Mouse (Mus musculus): Measurements from ENCODE around the gene Bbs2. TPM values are rescaled to one million over a fixed set of nuclear protein-coding genes. Genes with fewer than 3 reads are reported as not detected.

Gene Bbs2
- polyA plus RNA-seq, 1 experiment from 2014 or later, result 12.3 TPM

DNA sequence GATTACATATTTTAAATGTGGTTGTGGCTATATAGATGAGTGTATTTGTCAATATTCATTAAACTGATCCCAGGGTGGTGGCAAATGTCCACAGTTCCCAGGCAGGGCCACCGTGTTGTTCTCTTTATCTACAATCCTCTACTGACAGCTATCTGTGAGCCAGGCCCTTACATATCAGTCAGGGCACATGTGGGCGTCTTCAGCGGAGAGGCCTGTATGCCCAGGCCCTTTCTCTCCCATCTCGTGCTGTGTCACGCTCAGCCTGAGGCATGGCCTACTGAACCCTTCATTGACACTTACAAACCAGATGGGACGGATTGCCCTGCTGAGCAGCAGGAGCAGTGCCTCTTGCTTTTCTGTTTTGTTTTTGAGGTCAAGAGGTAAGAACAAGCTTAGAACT lies 10.7 kb upstream of the Bbs2 start:
- H3K4me1 ChIP-seq (ENCODE audit: control insufficient read depth, insufficient read depth, low read length), result no peaks in the 10 kb centered on the region
- 74% methylated on average over 6 of the region's 6 CpGs for WGBS
- no peaks in the 10 kb centered on the region for H3K27me3 ChIP-seq (ENCODE audit: control insufficient read depth, insufficient read depth, low read length)
- no peak overlapping the region for H3K27ac ChIP-seq (ENCODE audit: low read length)
- no peak overlapping the region for H3K4me3 ChIP-seq (replicated peaks; ENCODE audit: low read length)
- H3K36me3 ChIP-seq (ENCODE audit: control insufficient read depth, insufficient read depth, low read length), result no peaks in the 10 kb centered on the region
- H3K4me2 ChIP-seq (ENCODE audit: low read depth, low read length), result no peak overlapping the region
- H3K9ac ChIP-seq (ENCODE audit: low read length), result no peak overlapping the region
- no peak; the same call in 1 of the 2 replicates for ATAC-seq (ENCODE audit: insufficient read depth, low FRiP score)
- no peaks in the 10 kb centered on the region for H3K9me3 ChIP-seq (replicated peaks; ENCODE audit: control insufficient read depth, low read length)

DNA sequence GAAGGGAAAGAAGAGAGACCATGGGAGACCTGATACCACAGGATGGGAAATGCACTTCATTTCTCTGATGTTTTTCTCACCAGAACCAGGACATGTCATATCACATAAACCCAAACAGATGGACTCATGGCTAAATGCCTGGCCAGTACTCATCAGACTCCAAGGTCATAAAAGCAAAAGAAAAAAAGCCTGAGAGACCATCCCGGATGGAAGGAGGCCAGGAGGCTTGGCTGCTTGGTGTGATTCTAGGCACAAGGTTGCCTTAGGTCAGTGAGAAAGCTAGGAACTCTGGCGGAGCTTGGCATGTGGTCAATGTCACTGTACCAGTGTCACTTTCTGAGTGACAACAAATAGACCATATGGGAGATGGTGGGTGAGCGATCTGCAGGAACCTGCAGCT lies 9.1 kb upstream of the Bbs2 start:
- H3K4me2 ChIP-seq (ENCODE audit: low read depth, low read length), result no peak overlapping the region
- 64% methylated on average over 3 of the region's 3 CpGs for WGBS
- no peaks in the 10 kb centered on the region for H3K4me1 ChIP-seq (ENCODE audit: control insufficient read depth, insufficient read depth, low read length)
- no peak for ATAC-seq (ENCODE audit: insufficient read depth, low FRiP score)
- no peaks in the 10 kb centered on the region for H3K36me3 ChIP-seq (ENCODE audit: control insufficient read depth, insufficient read depth, low read length)
- H3K9ac ChIP-seq (ENCODE audit: low read length), result no peak overlapping the region
- no peaks in the 10 kb centered on the region for H3K9me3 ChIP-seq (replicated peaks; ENCODE audit: control insufficient read depth, low read length)
- H3K27me3 ChIP-seq (ENCODE audit: control insufficient read depth, insufficient read depth, low read length), result no peaks in the 10 kb centered on the region
- no peak overlapping the region for H3K4me3 ChIP-seq (replicated peaks; ENCODE audit: low read length)
- no peak overlapping the region for H3K27ac ChIP-seq (ENCODE audit: low read length)

DNA sequence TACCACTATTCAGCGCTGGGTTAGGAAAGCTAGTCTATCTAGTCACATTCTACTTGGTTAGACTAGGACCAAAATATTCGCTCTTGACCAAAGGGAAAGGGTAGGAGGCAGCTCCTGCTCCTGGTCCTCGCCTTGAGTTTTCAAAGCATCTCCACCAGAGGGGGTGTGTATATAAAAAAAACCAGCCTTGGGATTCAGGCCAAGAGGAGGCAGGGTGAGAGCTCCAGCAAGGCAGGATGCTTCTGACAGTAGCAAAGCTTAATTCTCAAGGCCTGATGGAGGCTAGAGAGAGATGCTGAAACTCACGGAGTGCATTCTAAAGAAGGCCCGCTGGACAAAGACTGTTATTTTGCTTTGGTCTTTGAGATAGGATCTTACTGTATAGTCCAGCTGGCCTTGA lies 5.4 kb upstream of the Bbs2 start:
- Histone ChIP-seq H3K27me3 (ENCODE audit: control insufficient read depth, insufficient read depth, low read length) (no peaks in the 10 kb centered on the region), H3K9me3 (replicated peaks; ENCODE audit: control insufficient read depth, low read length) (no peaks in the 10 kb centered on the region), H3K4me3 (replicated peaks; ENCODE audit: low read length) (no peak overlapping the region), H3K9ac (ENCODE audit: low read length) (no peak overlapping the region), H3K36me3 (ENCODE audit: control insufficient read depth, insufficient read depth, low read length) (no peaks in the 10 kb centered on the region), H3K4me1 (ENCODE audit: control insufficient read depth, insufficient read depth, low read length) (no peaks in the 10 kb centered on the region), H3K27ac (ENCODE audit: low read length) (no peak overlapping the region), H3K4me2 (ENCODE audit: low read depth, low read length) (no peak overlapping the region)
- ATAC-seq (ENCODE audit: insufficient read depth, low FRiP score), result no peak
- WGBS, result 47% methylated on average over 5 of the region's 5 CpGs

DNA sequence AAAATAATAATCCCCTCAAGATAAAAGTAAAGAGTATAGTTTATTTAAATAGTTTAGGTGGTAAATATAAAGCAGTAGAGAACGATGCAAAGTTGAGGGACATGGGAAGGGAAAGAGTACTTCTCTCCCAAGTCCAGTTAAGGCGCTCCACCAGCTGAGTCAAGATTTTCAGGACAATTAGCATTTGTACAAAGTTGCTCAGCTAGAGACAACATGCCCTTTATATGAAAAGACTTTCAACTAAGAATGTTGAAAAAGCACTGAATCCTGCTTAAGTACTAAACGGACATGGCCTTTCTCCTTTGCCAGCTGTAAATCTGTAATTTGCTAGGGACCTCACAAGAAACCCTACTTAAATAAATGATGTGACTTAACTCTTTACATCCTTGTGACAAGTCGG lies 268 bp upstream of the Bbs2 start:
- Histone ChIP-seq H3K4me1 (ENCODE audit: control insufficient read depth, insufficient read depth, low read length) (no peaks in the 10 kb centered on the region), H3K27me3 (ENCODE audit: control insufficient read depth, insufficient read depth, low read length) (no peaks in the 10 kb centered on the region), H3K4me3 (replicated peaks; ENCODE audit: low read length) (peak overlapping the region; percentile 76), H3K27ac (ENCODE audit: low read length) (peak overlapping the region; percentile 95), H3K4me2 (ENCODE audit: low read depth, low read length) (peak overlapping the region; percentile 72), H3K9me3 (replicated peaks; ENCODE audit: control insufficient read depth, low read length) (no peaks in the 10 kb centered on the region), H3K9ac (ENCODE audit: low read length) (peak overlapping the region; percentile 81), H3K36me3 (ENCODE audit: control insufficient read depth, insufficient read depth, low read length) (no peaks in the 10 kb centered on the region)
- ATAC-seq (ENCODE audit: insufficient read depth, low FRiP score), result no peak
- 33% methylated on average over 4 of the region's 4 CpGs for whole genome bisulfite sequencing

DNA sequence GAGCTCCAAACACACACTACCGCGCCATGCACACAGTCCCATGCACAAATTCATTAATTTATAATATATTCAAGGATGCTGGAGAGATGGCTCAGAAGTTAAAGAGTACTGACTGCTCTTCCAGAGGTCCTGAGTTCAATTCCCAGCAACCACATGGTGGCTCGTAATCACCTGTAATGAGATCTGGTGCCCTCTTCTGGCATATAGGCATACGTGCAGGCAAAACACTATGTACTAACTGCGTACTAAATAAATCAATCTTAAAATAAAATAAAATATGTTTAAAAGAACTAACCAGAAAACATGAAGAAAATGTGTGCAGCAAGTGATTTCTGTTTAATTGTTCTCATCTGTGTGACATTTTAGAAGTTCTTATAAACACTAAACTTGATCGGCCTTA lies 4.4 kb downstream of the Bbs2 start:
- no peaks in the 10 kb centered on the region for H3K36me3 ChIP-seq (ENCODE audit: control insufficient read depth, insufficient read depth, low read length)
- H3K4me1 ChIP-seq (ENCODE audit: control insufficient read depth, insufficient read depth, low read length), result no peaks in the 10 kb centered on the region
- no peaks in the 10 kb centered on the region for H3K9me3 ChIP-seq (replicated peaks; ENCODE audit: control insufficient read depth, low read length)
- ATAC-seq (ENCODE audit: insufficient read depth, low FRiP score), result no peak
- 82% methylated on average over 6 of the region's 6 CpGs for WGBS
- H3K4me2 ChIP-seq (ENCODE audit: low read depth, low read length), result no peak overlapping the region
- H3K9ac ChIP-seq (ENCODE audit: low read length), result no peak overlapping the region
- H3K27ac ChIP-seq (ENCODE audit: low read length), result no peak overlapping the region
- no peaks in the 10 kb centered on the region for H3K27me3 ChIP-seq (ENCODE audit: control insufficient read depth, insufficient read depth, low read length)
- H3K4me3 ChIP-seq (replicated peaks; ENCODE audit: low read length), result no peak overlapping the region

DNA sequence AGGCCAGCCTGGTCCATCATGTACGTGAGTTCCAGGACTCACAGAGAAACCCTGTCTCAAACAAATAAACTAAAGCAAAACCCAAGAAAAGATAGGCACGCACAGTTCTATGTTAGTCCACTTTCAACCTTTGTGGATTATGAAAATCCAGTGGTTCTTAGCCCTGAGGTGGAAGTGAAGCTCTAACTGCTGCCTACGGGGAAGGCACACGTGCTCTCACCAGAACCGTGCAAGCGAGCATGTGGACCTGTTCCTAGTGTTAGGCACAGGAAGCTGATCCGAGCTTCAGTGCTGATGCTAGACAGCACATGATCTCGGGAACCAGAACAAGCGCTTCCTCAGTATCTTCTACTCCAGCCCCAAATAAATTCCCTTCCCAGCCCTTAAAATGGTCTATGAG lies 5.9 kb downstream of the Bbs2 start:
- Histone ChIP-seq H3K4me3 (replicated peaks; ENCODE audit: low read length) (no peak overlapping the region), H3K9me3 (replicated peaks; ENCODE audit: control insufficient read depth, low read length) (no peaks in the 10 kb centered on the region), H3K4me1 (ENCODE audit: control insufficient read depth, insufficient read depth, low read length) (no peaks in the 10 kb centered on the region), H3K9ac (ENCODE audit: low read length) (no peak overlapping the region), H3K27me3 (ENCODE audit: control insufficient read depth, insufficient read depth, low read length) (no peaks in the 10 kb centered on the region), H3K4me2 (ENCODE audit: low read depth, low read length) (no peak overlapping the region), H3K36me3 (ENCODE audit: control insufficient read depth, insufficient read depth, low read length) (no peaks in the 10 kb centered on the region), H3K27ac (ENCODE audit: low read length) (no peak overlapping the region)
- ATAC-seq (ENCODE audit: insufficient read depth, low FRiP score), result no peak
- 80% methylated on average over 9 of the region's 9 CpGs for WGBS

DNA sequence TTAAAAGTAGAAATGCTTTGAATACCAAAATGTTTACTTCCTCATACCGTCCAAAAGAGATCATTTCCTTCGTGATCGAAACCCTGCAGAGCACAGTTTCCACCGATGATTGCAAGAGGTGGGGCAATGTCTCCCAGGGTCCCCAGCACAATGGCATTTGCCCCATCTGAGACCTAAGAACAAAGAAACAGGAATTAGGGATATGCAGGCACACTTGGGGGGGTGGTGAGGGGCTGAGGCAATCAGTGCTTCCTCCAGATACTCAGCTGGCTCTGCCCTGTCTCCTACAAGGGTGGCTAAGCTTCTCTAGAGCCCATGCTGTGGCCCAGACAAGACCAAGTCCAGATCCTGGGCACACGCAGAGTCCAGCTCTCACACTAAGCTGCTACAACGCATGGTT lies 9.0 kb downstream of the Bbs2 start:
- H3K27ac ChIP-seq (ENCODE audit: low read length), result no peak overlapping the region
- no peak for ATAC-seq (ENCODE audit: insufficient read depth, low FRiP score)
- no peak overlapping the region for H3K4me3 ChIP-seq (replicated peaks; ENCODE audit: low read length)
- no peaks in the 10 kb centered on the region for H3K27me3 ChIP-seq (ENCODE audit: control insufficient read depth, insufficient read depth, low read length)
- no peaks in the 10 kb centered on the region for H3K9me3 ChIP-seq (replicated peaks; ENCODE audit: control insufficient read depth, low read length)
- 67% methylated on average over 6 of the region's 6 CpGs for WGBS
- H3K4me2 ChIP-seq (ENCODE audit: low read depth, low read length), result no peak overlapping the region
- no peaks in the 10 kb centered on the region for H3K4me1 ChIP-seq (ENCODE audit: control insufficient read depth, insufficient read depth, low read length)
- H3K9ac ChIP-seq (ENCODE audit: low read length), result no peak overlapping the region
- no peaks in the 10 kb centered on the region for H3K36me3 ChIP-seq (ENCODE audit: control insufficient read depth, insufficient read depth, low read length)

DNA sequence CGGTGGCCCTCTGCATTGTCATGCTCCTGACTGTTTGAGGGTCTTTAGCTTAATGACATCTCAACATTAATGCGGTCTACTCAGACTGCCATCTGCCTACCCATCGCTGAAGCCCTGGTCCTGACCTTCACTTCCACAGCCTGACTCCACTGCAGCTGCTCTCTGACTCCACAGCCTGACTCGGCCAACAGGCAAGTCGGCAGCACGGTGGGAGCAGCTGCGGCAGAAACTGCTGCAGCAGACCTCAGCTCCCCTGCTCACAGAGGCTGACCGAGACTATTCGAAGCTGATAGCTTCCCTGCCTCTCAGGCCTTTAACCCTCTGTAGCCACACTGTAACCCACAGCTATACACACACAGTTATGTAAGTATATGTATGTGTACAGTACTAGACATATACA lies 10.8 kb downstream of the Bbs2 start:
- Histone ChIP-seq H3K4me1 (ENCODE audit: control insufficient read depth, insufficient read depth, low read length) (no peaks in the 10 kb centered on the region), H3K9me3 (replicated peaks; ENCODE audit: control insufficient read depth, low read length) (no peaks in the 10 kb centered on the region), H3K27me3 (ENCODE audit: control insufficient read depth, insufficient read depth, low read length) (no peaks in the 10 kb centered on the region), H3K27ac (ENCODE audit: low read length) (no peak overlapping the region), H3K4me3 (replicated peaks; ENCODE audit: low read length) (no peak overlapping the region), H3K9ac (ENCODE audit: low read length) (no peak overlapping the region), H3K4me2 (ENCODE audit: low read depth, low read length) (no peak overlapping the region), H3K36me3 (ENCODE audit: control insufficient read depth, insufficient read depth, low read length) (no peaks in the 10 kb centered on the region)
- 87% methylated on average over 9 of the region's 9 CpGs for WGBS
- ATAC-seq (ENCODE audit: insufficient read depth, low FRiP score), result no peak

DNA sequence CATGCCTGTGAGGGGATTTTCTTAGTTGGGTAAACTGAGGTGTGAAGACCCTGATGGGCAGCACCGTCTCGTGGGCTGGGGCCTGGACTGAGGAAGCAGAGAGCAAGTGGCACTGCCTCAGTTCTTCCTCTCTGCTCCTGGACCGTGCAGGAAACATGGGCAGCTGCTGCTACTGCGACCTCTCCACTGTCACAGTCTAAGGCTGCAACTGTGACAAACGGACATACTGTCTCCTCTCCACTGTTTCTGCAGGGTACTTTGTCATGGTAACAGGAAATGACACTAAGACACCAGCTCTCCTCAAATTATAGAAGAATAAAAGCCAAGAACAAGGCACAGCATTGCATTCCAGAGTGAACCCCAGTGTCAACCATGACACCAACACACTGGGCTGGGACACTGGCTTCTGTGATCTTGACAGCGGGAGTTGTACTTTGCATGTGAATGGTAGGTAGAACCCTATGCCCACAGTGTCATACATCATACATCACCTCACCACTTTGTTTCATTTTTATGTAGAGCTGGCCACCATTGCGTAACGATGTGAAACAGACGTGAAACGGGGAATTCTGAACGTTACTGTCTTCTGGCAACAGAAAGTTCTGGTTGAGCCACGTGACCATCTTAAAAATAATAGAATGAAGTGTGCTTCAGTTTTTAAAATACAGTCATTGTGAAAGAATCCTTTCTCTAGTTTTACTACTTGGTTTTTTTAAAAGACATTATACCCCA lies 22.1 kb downstream of the Bbs2 start:
- Histone ChIP-seq H3K27me3 (ENCODE audit: control insufficient read depth, insufficient read depth, low read length) (no peaks in the 10 kb centered on the region), H3K27ac (ENCODE audit: low read length) (no peak overlapping the region), H3K4me3 (replicated peaks; ENCODE audit: low read length) (no peak overlapping the region), H3K4me1 (ENCODE audit: control insufficient read depth, insufficient read depth, low read length) (no peaks in the 10 kb centered on the region), H3K9me3 (replicated peaks; ENCODE audit: control insufficient read depth, low read length) (no peaks in the 10 kb centered on the region), H3K9ac (ENCODE audit: low read length) (no peak overlapping the region), H3K4me2 (ENCODE audit: low read depth, low read length) (no peak overlapping the region), H3K36me3 (ENCODE audit: control insufficient read depth, insufficient read depth, low read length) (no peaks in the 10 kb centered on the region)
- ATAC-seq (ENCODE audit: insufficient read depth, low FRiP score), result no peak
- WGBS, result 85% methylated on average over 12 of the region's 12 CpGs
